Mouse (Mus musculus): ENCODE data around the gene Ino80d. TPM values are rescaled to one million over a fixed set of nuclear protein-coding genes. Genes with fewer than 3 reads are reported as not detected.
A peak's percentile ranks its signal among the peaks of the same experiment; 100 is the strongest.

The Ino80d gene
- polyA plus RNA-seq, 1 experiment, result 6.5 TPM

DNA sequence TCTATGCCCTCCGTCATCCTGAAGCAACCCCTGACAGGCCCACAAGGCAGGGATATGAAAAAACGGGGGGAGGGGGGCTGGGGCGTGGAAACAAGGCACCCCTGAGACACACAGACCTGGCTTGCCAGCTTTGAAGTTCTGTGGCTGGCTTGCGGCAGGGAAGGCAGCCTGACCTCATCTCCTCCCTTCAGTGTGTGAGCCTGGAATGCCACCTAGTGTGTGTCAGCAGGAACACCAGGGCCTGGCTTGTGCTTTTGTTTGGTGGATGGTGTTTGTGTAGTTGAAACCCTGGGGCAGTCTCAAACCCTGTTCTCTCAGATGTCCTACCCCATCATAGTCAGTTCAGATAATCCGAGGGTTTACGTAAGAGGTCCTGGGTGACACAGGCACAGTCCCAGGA, 150.2 kb downstream of the Ino80d start:
- H3K4me1 ChIP-seq (ENCODE audit: control insufficient read depth, insufficient read depth, low read length), result peaks cover 3% of the 10 kb centered on the region; the same call in 1 of the 2 replicates
- H3K27ac ChIP-seq (ENCODE audit: control insufficient read depth, insufficient read depth, low read depth, low read length), result no peak overlapping the region
- no peaks in the 10 kb centered on the region for H3K36me3 ChIP-seq (ENCODE audit: control insufficient read depth, insufficient read depth, low read length)
- TF ChIP-seq CTCF (IDR thresholded peaks at IDR 0.05; ENCODE audit: control insufficient read depth, insufficient read depth, insufficient replicate concordance, low read depth, low read length), result peak; percentile 83; the same call in 1 of the 2 replicates
- no peak for TF ChIP-seq POLR2A (IDR thresholded peaks at IDR 0.05; ENCODE audit: control insufficient read depth, low read depth, low read length)
- no peaks in the 10 kb centered on the region for H3K27me3 ChIP-seq (ENCODE audit: control insufficient read depth, insufficient read depth, low read length)
- no peak overlapping the region for H3K4me3 ChIP-seq (ENCODE audit: control insufficient read depth, low read depth, low read length)

DNA sequence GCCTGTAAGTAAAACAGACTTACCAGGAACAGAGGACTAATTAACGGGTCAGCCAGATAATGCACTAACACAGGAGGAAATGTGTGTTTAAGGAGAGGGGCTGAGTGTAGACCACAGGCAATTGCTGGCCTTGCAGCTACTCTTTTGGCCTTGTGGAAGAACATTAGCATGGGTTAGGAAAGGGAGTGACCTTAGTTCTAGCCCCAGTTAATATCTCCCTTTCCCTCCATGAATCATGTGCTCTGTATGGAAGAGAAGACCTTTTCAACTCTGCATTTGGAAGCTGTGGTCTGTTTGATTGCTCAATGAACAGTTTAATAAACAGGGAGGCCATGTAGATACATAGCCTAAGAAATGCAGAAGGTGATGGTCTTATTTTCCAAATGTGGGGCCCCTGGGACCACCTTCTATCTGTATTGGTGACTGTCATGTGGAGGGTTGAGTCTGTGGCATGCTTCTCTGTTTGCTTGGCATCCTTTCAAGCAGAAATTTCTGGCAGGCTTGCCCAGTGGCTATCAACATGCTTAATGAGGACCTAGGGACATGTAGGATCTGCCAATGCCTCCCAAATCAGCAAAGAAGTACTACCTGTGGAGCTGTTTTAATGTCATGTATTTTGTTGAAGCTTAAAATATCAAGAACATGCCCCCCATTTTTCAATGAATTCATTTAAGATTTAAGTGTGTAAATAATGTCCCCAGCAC, 157.4 kb downstream of the Ino80d start:
- no peak for TF ChIP-seq CTCF (IDR thresholded peaks at IDR 0.05; ENCODE audit: control insufficient read depth, insufficient read depth, insufficient replicate concordance, low read depth, low read length)
- no peak for TF ChIP-seq POLR2A (IDR thresholded peaks at IDR 0.05; ENCODE audit: control insufficient read depth, low read depth, low read length)
- no peaks in the 10 kb centered on the region for H3K4me1 ChIP-seq (ENCODE audit: control insufficient read depth, insufficient read depth, low read length)
- H3K27me3 ChIP-seq (ENCODE audit: control insufficient read depth, insufficient read depth, low read length), result no peaks in the 10 kb centered on the region
- no peak overlapping the region for H3K27ac ChIP-seq (ENCODE audit: control insufficient read depth, insufficient read depth, low read depth, low read length)
- no peak overlapping the region for H3K4me3 ChIP-seq (ENCODE audit: control insufficient read depth, low read depth, low read length)
- H3K36me3 ChIP-seq (ENCODE audit: control insufficient read depth, insufficient read depth, low read length), result no peaks in the 10 kb centered on the region

DNA sequence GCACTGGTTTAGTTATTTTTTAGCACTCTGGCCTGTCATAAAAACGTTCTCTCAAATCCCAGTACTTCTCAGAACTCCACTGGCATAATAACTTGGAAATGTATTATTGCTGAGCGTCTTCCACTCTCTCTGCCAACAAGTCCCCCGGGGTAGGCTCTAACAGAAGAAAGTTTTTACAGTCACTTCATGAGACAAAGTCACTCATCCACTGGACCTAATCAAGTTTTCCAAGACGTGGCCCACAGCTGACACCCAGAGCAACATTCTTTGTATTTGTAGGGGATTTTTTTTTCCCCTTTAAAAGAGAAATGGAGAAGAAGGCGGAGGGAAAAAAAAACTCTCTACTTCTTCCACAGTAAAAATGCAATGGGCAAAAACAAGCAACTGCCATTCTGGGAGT, 157.9 kb downstream of the Ino80d start:
- H3K36me3 ChIP-seq (ENCODE audit: control insufficient read depth, insufficient read depth, low read length), result no peaks in the 10 kb centered on the region
- H3K4me3 ChIP-seq (ENCODE audit: control insufficient read depth, low read depth, low read length), result no peak overlapping the region
- H3K27ac ChIP-seq (ENCODE audit: control insufficient read depth, insufficient read depth, low read depth, low read length), result no peak overlapping the region
- no peaks in the 10 kb centered on the region for H3K27me3 ChIP-seq (ENCODE audit: control insufficient read depth, insufficient read depth, low read length)
- H3K4me1 ChIP-seq (ENCODE audit: control insufficient read depth, insufficient read depth, low read length), result no peaks in the 10 kb centered on the region
- no peak for TF ChIP-seq POLR2A (IDR thresholded peaks at IDR 0.05; ENCODE audit: control insufficient read depth, low read depth, low read length)
- no peak for TF ChIP-seq CTCF (IDR thresholded peaks at IDR 0.05; ENCODE audit: control insufficient read depth, insufficient read depth, insufficient replicate concordance, low read depth, low read length)

DNA sequence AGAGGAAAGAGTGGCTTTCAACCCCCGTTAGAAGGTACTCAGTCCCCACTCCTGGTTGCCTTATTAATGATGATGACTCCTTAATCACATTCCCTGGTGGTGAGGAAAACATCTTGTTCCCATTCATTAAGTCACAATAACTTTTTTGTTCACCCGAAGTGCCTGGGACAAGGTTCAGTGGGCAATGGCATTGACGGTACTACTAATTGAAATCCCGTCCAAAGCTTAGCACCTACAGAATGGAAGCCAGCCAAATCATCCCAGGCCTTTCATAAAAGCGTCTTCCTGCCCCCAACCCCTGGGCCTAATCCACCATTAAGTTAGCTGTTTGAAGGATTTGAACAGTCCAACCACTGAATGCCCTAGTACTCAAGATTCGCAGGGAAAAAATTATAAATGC, 159.1 kb downstream of the Ino80d start:
- TF ChIP-seq POLR2A (IDR thresholded peaks at IDR 0.05; ENCODE audit: control insufficient read depth, low read depth, low read length), result no peak
- TF ChIP-seq CTCF (IDR thresholded peaks at IDR 0.05; ENCODE audit: control insufficient read depth, insufficient read depth, insufficient replicate concordance, low read depth, low read length), result no peak
- Histone ChIP-seq H3K27me3 (ENCODE audit: control insufficient read depth, insufficient read depth, low read length) (no peaks in the 10 kb centered on the region), H3K4me1 (ENCODE audit: control insufficient read depth, insufficient read depth, low read length) (no peaks in the 10 kb centered on the region), H3K4me3 (ENCODE audit: control insufficient read depth, low read depth, low read length) (no peak overlapping the region), H3K27ac (ENCODE audit: control insufficient read depth, insufficient read depth, low read depth, low read length) (no peak overlapping the region), H3K36me3 (ENCODE audit: control insufficient read depth, insufficient read depth, low read length) (no peaks in the 10 kb centered on the region)

DNA sequence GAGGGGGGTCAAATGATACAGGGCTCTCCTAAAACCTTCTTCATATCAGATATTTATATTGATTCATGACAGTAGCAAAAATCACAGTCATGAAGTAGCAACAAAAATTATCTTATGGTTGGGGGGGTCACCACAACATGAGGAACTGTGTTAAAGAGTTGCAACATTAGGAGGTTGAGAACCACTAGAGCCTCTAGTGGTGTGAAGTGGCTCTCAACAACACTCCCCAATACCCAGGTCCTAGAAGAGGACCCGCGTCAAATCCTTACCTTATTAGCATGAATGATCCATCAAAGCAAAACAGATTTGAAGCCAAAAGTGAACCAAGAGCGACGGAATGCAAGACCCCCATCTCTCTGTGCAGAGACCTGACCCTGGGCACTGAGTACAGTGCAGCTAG, 161.4 kb downstream of the Ino80d start:
- no peak overlapping the region for H3K4me3 ChIP-seq (ENCODE audit: control insufficient read depth, low read depth, low read length)
- H3K27me3 ChIP-seq (ENCODE audit: control insufficient read depth, insufficient read depth, low read length), result no peaks in the 10 kb centered on the region
- no peak for TF ChIP-seq POLR2A (IDR thresholded peaks at IDR 0.05; ENCODE audit: control insufficient read depth, low read depth, low read length)
- H3K36me3 ChIP-seq (ENCODE audit: control insufficient read depth, insufficient read depth, low read length), result no peaks in the 10 kb centered on the region
- H3K27ac ChIP-seq (ENCODE audit: control insufficient read depth, insufficient read depth, low read depth, low read length), result no peak overlapping the region
- no peaks in the 10 kb centered on the region for H3K4me1 ChIP-seq (ENCODE audit: control insufficient read depth, insufficient read depth, low read length)

DNA sequence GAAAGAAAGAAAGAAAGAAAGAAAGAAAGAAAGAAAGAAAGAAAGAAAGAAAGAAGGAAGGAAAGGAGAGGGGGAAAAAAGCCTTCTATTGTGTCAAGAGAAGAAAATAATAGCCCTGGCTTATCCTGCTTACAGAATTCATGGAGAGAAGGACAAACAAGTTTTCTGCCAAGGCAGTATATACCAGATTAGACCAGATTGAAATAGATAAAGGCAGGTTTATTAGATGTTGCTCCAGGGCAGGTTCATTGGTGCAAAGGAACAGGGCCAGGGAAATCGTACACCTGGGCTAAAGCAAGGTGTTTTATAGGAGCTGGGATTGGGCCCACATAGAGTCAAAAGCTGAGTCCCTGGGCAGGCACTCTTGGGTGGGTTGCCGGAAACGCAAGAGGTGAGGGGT, 162.1 kb downstream of the Ino80d start:
- H3K27ac ChIP-seq (ENCODE audit: control insufficient read depth, insufficient read depth, low read depth, low read length), result no peak overlapping the region
- TF ChIP-seq POLR2A (IDR thresholded peaks at IDR 0.05; ENCODE audit: control insufficient read depth, low read depth, low read length), result no peak
- TF ChIP-seq CTCF (IDR thresholded peaks at IDR 0.05; ENCODE audit: control insufficient read depth, insufficient read depth, insufficient replicate concordance, low read depth, low read length), result no peak
- no peaks in the 10 kb centered on the region for H3K27me3 ChIP-seq (ENCODE audit: control insufficient read depth, insufficient read depth, low read length)
- H3K4me1 ChIP-seq (ENCODE audit: control insufficient read depth, insufficient read depth, low read length), result no peaks in the 10 kb centered on the region
- H3K36me3 ChIP-seq (ENCODE audit: control insufficient read depth, insufficient read depth, low read length), result no peaks in the 10 kb centered on the region
- H3K4me3 ChIP-seq (ENCODE audit: control insufficient read depth, low read depth, low read length), result no peak overlapping the region

DNA sequence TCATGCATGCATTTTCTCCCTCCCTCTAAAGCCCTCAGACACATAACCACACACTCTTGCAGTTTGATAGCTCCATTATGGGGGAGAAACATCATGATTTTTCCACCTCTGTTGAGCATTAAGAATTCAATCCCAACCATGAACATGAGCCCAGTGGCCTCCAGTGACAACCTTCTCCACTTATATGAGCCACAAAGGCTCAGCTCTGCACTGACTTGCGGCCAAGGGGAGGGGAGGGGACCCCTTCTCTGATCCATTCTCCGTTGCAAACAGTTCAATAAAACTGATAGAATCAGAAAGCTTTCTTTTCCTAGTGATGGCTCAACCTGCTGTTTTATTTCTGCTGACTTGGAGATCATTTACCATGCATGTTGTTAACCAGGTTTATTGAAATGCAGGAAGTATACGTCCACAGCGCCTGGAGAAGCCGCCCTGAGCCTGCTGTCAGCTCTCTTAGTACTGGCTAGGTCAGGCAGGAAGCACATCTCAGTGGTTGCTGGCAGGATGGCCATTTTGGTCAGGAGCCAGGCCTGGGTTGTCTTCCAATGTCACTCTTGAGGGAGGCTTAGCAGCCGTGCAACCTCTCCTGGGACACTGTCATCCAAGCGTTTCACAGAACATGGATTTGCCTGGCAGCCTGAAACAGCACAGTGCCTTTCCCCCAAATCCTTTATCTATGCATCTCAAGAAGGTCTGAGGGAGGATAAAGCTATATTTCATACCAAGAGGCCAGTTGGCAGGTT, 163.2 kb downstream of the Ino80d start:
- H3K36me3 ChIP-seq (ENCODE audit: control insufficient read depth, insufficient read depth, low read length), result no peaks in the 10 kb centered on the region
- TF ChIP-seq POLR2A (IDR thresholded peaks at IDR 0.05; ENCODE audit: control insufficient read depth, low read depth, low read length) (no peak), CTCF (IDR thresholded peaks at IDR 0.05; ENCODE audit: control insufficient read depth, insufficient read depth, insufficient replicate concordance, low read depth, low read length) (no peak)
- H3K4me1 ChIP-seq (ENCODE audit: control insufficient read depth, insufficient read depth, low read length), result no peaks in the 10 kb centered on the region
- H3K27me3 ChIP-seq (ENCODE audit: control insufficient read depth, insufficient read depth, low read length), result no peaks in the 10 kb centered on the region
- H3K4me3 ChIP-seq (ENCODE audit: control insufficient read depth, low read depth, low read length), result no peak overlapping the region
- no peak overlapping the region for H3K27ac ChIP-seq (ENCODE audit: control insufficient read depth, insufficient read depth, low read depth, low read length)

Measured in testis, adult 2 months (tissue).